Mouse (Mus musculus): Measurements from ENCODE around the gene Foxa2.
A peak's percentile ranks its signal among the peaks of the same experiment; 100 is the strongest.

Gene Foxa2

GRCm38 (mm10) chr2:148046799-148047165 lies at the start of gene Foxa2:
TSS of gene Foxa2 (minus strand) at chr2:148046969.
- no peak for DNase-seq

GRCm38 (mm10) chr2:148092089-148092488 lies 45.3 kb upstream of the Foxa2 start:
- DNase-seq: no peak

- DNase-seq: no peak
These were observed 44.9 kb upstream of the Foxa2 start for GRCm38 (mm10) chr2:148091657-148092056.

GRCm38 (mm10) chr2:148090071-148090470 lies 43.3 kb upstream of the Foxa2 start:
- no peak for DNase-seq

GRCm38 (mm10) chr2:148085529-148085928 lies 38.8 kb upstream of the Foxa2 start:
- no peak for DNase-seq

- DNase-seq: no peak
These were observed 38.4 kb upstream of the Foxa2 start for GRCm38 (mm10) chr2:148085126-148085525.

- peak; percentile 45 for DNase-seq
These were observed 35.5 kb upstream of the Foxa2 start for GRCm38 (mm10) chr2:148082283-148082682.

GRCm38 (mm10) chr2:148060705-148061104 lies 13.9 kb upstream of the Foxa2 start:
- DNase-seq: no peak

GRCm38 (mm10) chr2:148053411-148053810 lies 6.6 kb upstream of the Foxa2 start:
- DNase-seq: no peak

GRCm38 (mm10) chr2:148048484-148049129 lies 1.8 kb upstream of the Foxa2 start:
- peak; percentile 55 for DNase-seq

GRCm38 (mm10) chr2:148047611-148048010 lies 842 bp upstream of the Foxa2 start:
- DNase-seq: no peak

GRCm38 (mm10) chr2:148045937-148046798 lies 601 bp downstream of the Foxa2 start:
- no peak for DNase-seq

- no peak for DNase-seq
These were observed 1.2 kb downstream of the Foxa2 start for GRCm38 (mm10) chr2:148045543-148045936.

GRCm38 (mm10) chr2:148044877-148045539 lies 1.8 kb downstream of the Foxa2 start:
- no peak for DNase-seq

GRCm38 (mm10) chr2:148043976-148044876 lies 2.5 kb downstream of the Foxa2 start:
- no peak for DNase-seq

GRCm38 (mm10) chr2:148043271-148043975 lies 3.3 kb downstream of the Foxa2 start:
- no peak for DNase-seq

- no peak for DNase-seq
These were observed 4.6 kb downstream of the Foxa2 start for GRCm38 (mm10) chr2:148042126-148042640.

- DNase-seq: no peak
These were observed 5.4 kb downstream of the Foxa2 start for GRCm38 (mm10) chr2:148041381-148041780.

GRCm38 (mm10) chr2:148040236-148041121 lies 6.3 kb downstream of the Foxa2 start:
- DNase-seq: no peak

GRCm38 (mm10) chr2:148039351-148040235 lies 7.2 kb downstream of the Foxa2 start:
- no peak for DNase-seq
